In the genomic region with DNA sequence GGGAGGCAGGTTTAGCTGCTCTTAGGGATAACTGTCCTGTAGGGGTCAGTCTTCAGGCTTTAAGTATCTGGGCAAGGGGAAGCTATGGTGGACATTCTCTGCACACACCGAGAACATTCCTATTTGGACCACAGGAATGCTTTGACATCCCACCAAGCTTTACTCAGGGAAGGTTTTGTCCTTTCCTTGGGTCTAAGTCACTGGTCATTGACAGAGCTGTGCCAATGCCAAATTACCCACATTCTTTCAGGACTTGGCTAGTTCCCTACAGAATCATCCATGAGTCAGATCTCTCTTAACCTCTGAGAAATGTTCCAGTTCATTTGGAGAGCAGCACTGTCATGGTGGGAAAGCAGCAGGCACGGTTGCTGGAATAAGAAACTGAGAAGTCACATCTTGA, we compare ENCODE assay signal across 36 mouse cellular contexts. TPM values are rescaled to one million over a fixed set of nuclear protein-coding genes. Genes with fewer than 3 reads are reported as not detected.
DNase-seq lines count a peak whose midpoint lies in the region; TF ChIP-seq lines count a peak whose summit lies in the region.
"Had no signal": no experiment of that assay in that cellular context is flagged by ENCODE, and none has a peak within 500 bp of the region (broad histone marks: within the 10 kb centered on the region; RNA-seq: fewer than 3 reads in every experiment).

No protein-coding gene starts in this region.

- H3K4me3 ChIP-seq in layer of hippocampus, adult 2 months: no peak overlapping the region
- H3K4me3 ChIP-seq in heart, adult 2 months: no peak overlapping the region
- H3K4me3 ChIP-seq: forebrain, embryonic 13.5 days; heart, embryonic 10.5 days; hindbrain, embryonic 12.5 days; intestine, embryonic 15.5 days; midbrain, embryonic 10.5 days had no signal

- H3K36me3 ChIP-seq in heart, adult 2 months (ENCODE audit: control insufficient read depth, insufficient read depth, low read length): no peaks in the 10 kb centered on the region
- H3K36me3 ChIP-seq: heart, embryonic 10.5 days; hindbrain, embryonic 12.5 days; intestine, embryonic 15.5 days; midbrain, embryonic 10.5 days had no signal

- no peaks in the 10 kb centered on the region for H3K79me2 ChIP-seq in heart, adult 2 months (replicated peaks; ENCODE audit: control insufficient read depth, insufficient read depth, low read length)

- no peak for TF ChIP-seq POLR2A in heart, adult 2 months (IDR thresholded peaks at IDR 0.05; ENCODE audit: insufficient read depth, low read depth, low read length)

- no peaks in the 10 kb centered on the region for H3K27me3 ChIP-seq in heart, adult 2 months (ENCODE audit: control insufficient read depth, insufficient read depth, low read length)
- H3K27me3 ChIP-seq: forebrain, embryonic 13.5 days; hindbrain, embryonic 12.5 days; intestine, embryonic 15.5 days had no signal

- intact Hi-C loops in heart, adult 2 months (cut with DNase I): no loop called here

- no peak overlapping the region for H3K27ac ChIP-seq in layer of hippocampus, adult 2 months
- H3K27ac ChIP-seq in heart, adult 2 months: no peak overlapping the region
- H3K27ac ChIP-seq: forebrain, embryonic 13.5 days; heart, embryonic 10.5 days; hindbrain, embryonic 12.5 days; hindbrain, postnatal 0 days; intestine, embryonic 15.5 days; liver, embryonic 14.5 days; midbrain, embryonic 10.5 days had no signal

- H3K4me1 ChIP-seq in heart, adult 2 months (ENCODE audit: control insufficient read depth, insufficient read depth, low read length): no peaks in the 10 kb centered on the region
- H3K4me1 ChIP-seq: forebrain, embryonic 13.5 days; heart, embryonic 10.5 days; hindbrain, embryonic 12.5 days; intestine, embryonic 15.5 days; midbrain, embryonic 10.5 days had no signal

- TF ChIP-seq CTCF in layer of hippocampus, adult 2 months (conservative IDR thresholded peaks at IDR 0.05): no peak
- TF ChIP-seq CTCF in heart, adult 2 months (IDR thresholded peaks at IDR 0.05): no peak

- H3K9ac ChIP-seq in heart, adult 2 months (ENCODE audit: low read depth, low read length): no peak overlapping the region
- H3K9ac ChIP-seq: forebrain, embryonic 13.5 days; hindbrain, embryonic 12.5 days; intestine, embryonic 15.5 days; liver, embryonic 14.5 days; lung, embryonic 14.5 days had no signal

- 54% methylated on average over 2 of the region's 2 CpGs for WGBS in heart, adult 2 months

- TF ChIP-seq EP300 in heart, adult 2 months (IDR thresholded peaks at IDR 0.05; ENCODE audit: insufficient read depth, low read depth, low read length): no peak

- peak; percentile 71 to 78 for DNase-seq in adrenal gland, adult (ENCODE audit: inconsistent age in 2 of 2, low spot score in 1 of 2)
- DNase-seq in adrenal gland, postnatal 25 days: no peak
- peak; percentile 88 for DNase-seq in NIH3T3 (ENCODE audit: low read depth)
- DNase-seq in adrenal gland, postnatal 10 days: peak; percentile 2
- no peak for DNase-seq in layer of hippocampus, adult 2 months (ENCODE audit: low spot score in 2 of 2)
- no peak for DNase-seq in heart, adult 2 months
- no peak for DNase-seq in frontal cortex, postnatal 14 days (ENCODE audit: low spot score in 2 of 2)
- DNase-seq: cerebellum, adult 2 months; cerebellum, postnatal 14 days; gastrocnemius, postnatal 14 days; heart, postnatal 36 days; kidney, adult 2 months; kidney, postnatal 36 days; layer of hippocampus, postnatal 36 days; liver; lung, embryonic 14.5 days; thymus, postnatal 14 days had no signal

RNA-seq across cellular contexts. Expression of gene Vmn1r40, which starts 0.7 kb away (rescaled TPM):
- not detected in 2 replicates for total RNA-seq in adrenal gland, postnatal 25 days (2021)
- not detected for total RNA-seq in adrenal gland, postnatal 10 days (2021)
- not detected for total RNA-seq in layer of hippocampus, adult 2 months (2021)
- total RNA-seq in heart, adult 2 months (2021): not detected
- not detected in 2 replicates for polyA plus RNA-seq in heart, adult 2 months (2012; rRNA removed)
- total RNA-seq: adrenal gland, adult 18-20 months; gastrocnemius, postnatal 14 days; granulocyte monocyte progenitor cell, adult 5-6 weeks; heart, postnatal 36 days; hindbrain, postnatal 0 days; layer of hippocampus, postnatal 36 days; megakaryocyte progenitor cell, adult 5-6 weeks had no signal
- polyA plus RNA-seq: CD4-positive, CD25-positive, alpha-beta regulatory T cell, adult 4 months; cerebellum, adult 2 months; cortical plate, adult 2 months; embryonic facial prominence, embryonic 14.5 days; forebrain, embryonic 13.5 days; heart, embryonic 10.5 days; heart, embryonic 16.5 days; hindbrain, embryonic 12.5 days; hindbrain, postnatal 0 days; intestine, embryonic 15.5 days; kidney, adult 2 months; kidney, embryonic 16.5 days; limb, embryonic 11.5 days; liver, embryonic 14.5 days; lung, embryonic 14.5 days; midbrain, embryonic 10.5 days; neural tube, embryonic 14.5 days; stomach, embryonic 16.5 days; urinary bladder, adult 2 months had no signal

RNA-seq across cellular contexts. Expression of gene Vmn1r41, which starts 33.9 kb away (rescaled TPM):
- total RNA-seq in adrenal gland, postnatal 25 days (2021): not detected in 2 replicates
- total RNA-seq in adrenal gland, postnatal 10 days (2021): not detected
- total RNA-seq in layer of hippocampus, adult 2 months (2021): not detected
- total RNA-seq in heart, adult 2 months (2021): not detected
- polyA plus RNA-seq in heart, adult 2 months (2012; rRNA removed): not detected in 2 replicates
- total RNA-seq: adrenal gland, adult 18-20 months; gastrocnemius, postnatal 14 days; granulocyte monocyte progenitor cell, adult 5-6 weeks; heart, postnatal 36 days; hindbrain, postnatal 0 days; layer of hippocampus, postnatal 36 days; megakaryocyte progenitor cell, adult 5-6 weeks had no signal
- polyA plus RNA-seq: CD4-positive, CD25-positive, alpha-beta regulatory T cell, adult 4 months; cerebellum, adult 2 months; cortical plate, adult 2 months; embryonic facial prominence, embryonic 14.5 days; forebrain, embryonic 13.5 days; heart, embryonic 10.5 days; heart, embryonic 16.5 days; hindbrain, embryonic 12.5 days; hindbrain, postnatal 0 days; intestine, embryonic 15.5 days; kidney, adult 2 months; kidney, embryonic 16.5 days; limb, embryonic 11.5 days; liver, embryonic 14.5 days; lung, embryonic 14.5 days; midbrain, embryonic 10.5 days; neural tube, embryonic 14.5 days; stomach, embryonic 16.5 days; urinary bladder, adult 2 months had no signal

Comparison
In these comparisons a context has a peak if more than half of its experiments do, and no peak if none do; other contexts are left out.
1. DNase-seq: peak in adrenal gland, adult (2 of 2), NIH3T3 (single experiment) and adrenal gland, postnatal 10 days (single experiment); none in adrenal gland, postnatal 25 days (single experiment), layer of hippocampus, adult 2 months (0 of 2), heart, adult 2 months (0 of 2) and frontal cortex, postnatal 14 days (0 of 2).